28 mouse cellular contexts compared by ENCODE assay signal in genomic region chr9:111334555-111335164, GRCm38 (mm10). TPM values are rescaled to one million over a fixed set of nuclear protein-coding genes. Genes with fewer than 3 reads are reported as not detected.
DNase-seq lines count a peak whose midpoint lies in the region; ATAC-seq and TF ChIP-seq lines count a peak whose summit lies in the region.
"Had no signal": no experiment of that assay in that cellular context is flagged by ENCODE, and none has a peak within 500 bp of the region (broad histone marks: within the 10 kb centered on the region; RNA-seq: fewer than 3 reads in every experiment).

No protein-coding gene starts in this region.

- peak; percentile 88 for ATAC-seq in frontal cortex, adult (ENCODE audit: low TSS enrichment)
- ATAC-seq: forebrain, embryonic 16.5 days; hindbrain, embryonic 16.5 days; liver, embryonic 12.5 days; liver, postnatal 0 days; lung, postnatal 0 days had no signal

- no peak for TF ChIP-seq CTCF in layer of hippocampus, adult 2 months (conservative IDR thresholded peaks at IDR 0.05)

- H3K27ac ChIP-seq in layer of hippocampus, adult 2 months: 0 out of 2 replicates have a peak overlapping the region, but pooled peaks have one; percentile 10
- H3K27ac ChIP-seq: heart, adult 2 months; left cerebral cortex, adult 2 months; liver, embryonic 12.5 days; midbrain, embryonic 12.5 days; neural tube, embryonic 13.5 days; stomach, embryonic 15.5 days had no signal

- no peak overlapping the region for H3K4me3 ChIP-seq in layer of hippocampus, adult 2 months
- H3K4me3 ChIP-seq: erythroblast, embryonic 14.5 days; heart, adult 2 months; left cerebral cortex, adult 2 months; liver, embryonic 12.5 days; megakaryocyte, embryonic 14.5 days; midbrain, embryonic 12.5 days; neural tube, embryonic 13.5 days; stomach, embryonic 15.5 days had no signal

- DNase-seq in frontal cortex, postnatal 10 days (ENCODE audit: low spot score in 2 of 2): no peak
- no peak for DNase-seq in layer of hippocampus, adult 2 months (ENCODE audit: low spot score in 2 of 2)
- no peak for DNase-seq in layer of hippocampus, postnatal 36 days
- DNase-seq in brain, adult 2 months (ENCODE audit: low read depth, low spot score): peak; percentile 75
- DNase-seq in lung, adult 18-20 months: no peak
- DNase-seq: B cell, adult 2 months; cerebellum, adult 11-12 months; cerebellum, adult 9-11 months; gastrocnemius, postnatal 36 days; heart, adult 2 months; kidney, adult 2 months; kidney, postnatal 14 days; liver, postnatal 0 days; lung, postnatal 4 days; right cerebral cortex, postnatal 25 days had no signal

RNA-seq across cellular contexts. Expression of gene Trank1, which starts 23.1 kb away (rescaled TPM):
- total RNA-seq in layer of hippocampus, adult 2 months (2021): 100 to 1,000 TPM; 221 to 228 TPM
- 100 to 1,000 TPM; 201 to 218 TPM for total RNA-seq in layer of hippocampus, postnatal 36 days (2021)
- total RNA-seq: common myeloid progenitor, adult 5-6 weeks; gastrocnemius, postnatal 36 days; heart, adult 2 months; heart, postnatal 25 days had no signal
